Mouse (Mus musculus) forebrain, embryonic 11.5 days (tissue): Measurements from ENCODE around the gene F7. TPM values are rescaled to one million over a fixed set of nuclear protein-coding genes. Genes with fewer than 3 reads are reported as not detected.

Experiments
- ATAC-seq: fragments of 200-750 bp; cut with Nextera tagmentation; replicated peaks from 2 replicates; pipeline ENCODE4 v1.8.0; 2017; ENCODE audit warnings: moderate TSS enrichment; ENCODE audit not compliant: low FRiP score
- DNase-seq: peaks from one replicate; pipeline ENCODE4 v3.0.0-alpha.2; 2017; ENCODE audit warnings: low spot score
- H3K27ac ChIP-seq: fragments of 300-500 bp; sonication (generic); 2 replicates; pipeline ENCODE4 v1.5.1; 2014; ENCODE audit warnings: low read depth, low read length
- H3K27me3 ChIP-seq: fragments of 300-500 bp; sonication (generic); 2 replicates; pipeline ENCODE4 v1.6.1; 2014; ENCODE audit warnings: mild to moderate bottlenecking, low read length, mixed read lengths; ENCODE audit not compliant: control insufficient read depth, insufficient read depth
- H3K36me3 ChIP-seq: fragments of 300-500 bp; sonication (generic); 2 replicates; pipeline ENCODE4 v1.6.1; 2014; ENCODE audit warnings: mild to moderate bottlenecking, low read length, moderate library complexity, mixed read lengths; ENCODE audit not compliant: control insufficient read depth, insufficient read depth
- H3K4me1 ChIP-seq: fragments of 300-500 bp; sonication (generic); replicated peaks from 2 replicates; pipeline ENCODE4 v1.6.1; 2014; ENCODE audit warnings: low read length, mixed read lengths; ENCODE audit not compliant: control insufficient read depth, insufficient read depth
- H3K4me2 ChIP-seq: fragments of 300-500 bp; sonication (generic); 2 replicates; pipeline ENCODE4 v1.6.1; 2014; ENCODE audit warnings: low read depth, mild to moderate bottlenecking, low read length, moderate library complexity, mixed read lengths; ENCODE audit not compliant: severe bottlenecking
- H3K4me3 ChIP-seq: fragments of 300-500 bp; sonication (generic); 2 replicates; pipeline ENCODE4 v1.5.1; 2014; ENCODE audit warnings: low read depth, low read length
- H3K9ac ChIP-seq: fragments of 300-500 bp; sonication (generic); 2 replicates; pipeline ENCODE4 v1.6.1; 2014; ENCODE audit warnings: low read length
- H3K9me3 ChIP-seq: fragments of 300-500 bp; sonication (generic); 2 replicates; pipeline ENCODE4 v1.6.1; 2016; ENCODE audit warnings: low read length, mixed read lengths; ENCODE audit not compliant: control insufficient read depth
- WGBS: fragments of 180-500 bp; shearing (Covaris S2); extraction: QIAGEN DNeasy Blood & Tissue Kit; methylation state at CpG from one replicate; pipeline ENCODE4 v1.1.7; 2014; 5-methylcytosine and 5-hydroxymethylcytosine counted together
- polyA plus RNA-seq: library from polyadenylated mRNA; unstranded; fragments of >200 nt; fragmentation: Nextera tagmentation; extraction: Ambion mirVana; gene quantifications from 2 replicates; pipeline ENCODE4 v1.2.1, GENCODE M21; 2014

The F7 gene
- polyA plus RNA-seq, 1 experiment from 2014 or later = not detected

DNA sequence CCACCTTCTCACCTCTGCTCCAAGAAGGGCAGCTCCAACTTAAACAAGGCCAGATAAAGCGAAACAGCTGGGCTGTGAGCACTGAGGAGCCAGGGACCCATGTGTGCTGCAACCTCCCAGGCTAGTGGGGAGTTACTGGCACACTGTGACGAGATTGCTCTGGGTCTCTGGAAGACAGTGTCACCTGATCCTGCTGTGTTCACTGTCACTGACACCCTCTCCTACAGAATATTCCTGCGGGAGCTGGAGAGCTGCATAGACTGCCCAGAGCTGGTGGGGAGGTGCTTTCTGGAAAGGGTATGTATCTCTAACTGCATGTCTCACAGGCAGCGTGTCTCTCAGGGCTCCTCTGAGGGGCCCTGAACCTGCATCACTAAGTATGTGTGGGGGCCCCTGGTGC, 18.4 kb upstream of the F7 start:
- H3K27ac ChIP-seq = no peak overlapping the region
- H3K4me2 ChIP-seq = no peak overlapping the region
- H3K9me3 ChIP-seq = no peaks in the 10 kb centered on the region
- DNase-seq (no peak), ATAC-seq (no peak)
- no peaks in the 10 kb centered on the region for H3K4me1 ChIP-seq
- H3K27me3 ChIP-seq = no peaks in the 10 kb centered on the region
- H3K4me3 ChIP-seq = no peak overlapping the region
- peaks cover 11% of the 10 kb centered on the region for H3K36me3 ChIP-seq
- H3K9ac ChIP-seq = no peak overlapping the region
- 89% methylated on average over 4 of the region's 4 CpGs for WGBS

DNA sequence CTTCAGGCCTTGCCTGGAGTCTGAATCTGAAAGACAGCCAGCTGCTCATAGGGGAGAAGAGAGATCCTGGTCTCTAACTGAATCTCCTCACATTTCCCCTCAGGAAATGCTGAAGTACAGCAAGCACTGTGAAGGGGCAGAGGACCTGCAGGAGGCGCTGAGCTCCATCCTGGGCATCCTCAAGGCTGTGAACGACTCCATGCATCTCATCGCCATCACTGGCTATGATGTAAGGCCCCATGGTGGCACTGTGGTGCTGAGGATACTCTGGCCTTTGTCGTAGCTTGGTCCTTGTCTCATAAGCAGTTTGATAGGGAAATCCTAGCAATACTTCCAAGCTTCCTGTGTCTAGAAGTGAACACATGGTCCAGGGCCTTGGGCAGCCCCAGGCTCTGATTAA, 15.5 kb upstream of the F7 start:
- no peak overlapping the region for H3K4me2 ChIP-seq
- H3K27ac ChIP-seq = no peak overlapping the region
- no peak for DNase-seq
- H3K9me3 ChIP-seq = no peaks in the 10 kb centered on the region
- peaks cover 8% of the 10 kb centered on the region for H3K36me3 ChIP-seq
- no peak overlapping the region for H3K4me3 ChIP-seq
- no peaks in the 10 kb centered on the region for H3K27me3 ChIP-seq
- no peak overlapping the region for H3K9ac ChIP-seq
- 71% methylated on average over 4 of the region's 4 CpGs for WGBS
- ATAC-seq = no peak
- no peaks in the 10 kb centered on the region for H3K4me1 ChIP-seq

DNA sequence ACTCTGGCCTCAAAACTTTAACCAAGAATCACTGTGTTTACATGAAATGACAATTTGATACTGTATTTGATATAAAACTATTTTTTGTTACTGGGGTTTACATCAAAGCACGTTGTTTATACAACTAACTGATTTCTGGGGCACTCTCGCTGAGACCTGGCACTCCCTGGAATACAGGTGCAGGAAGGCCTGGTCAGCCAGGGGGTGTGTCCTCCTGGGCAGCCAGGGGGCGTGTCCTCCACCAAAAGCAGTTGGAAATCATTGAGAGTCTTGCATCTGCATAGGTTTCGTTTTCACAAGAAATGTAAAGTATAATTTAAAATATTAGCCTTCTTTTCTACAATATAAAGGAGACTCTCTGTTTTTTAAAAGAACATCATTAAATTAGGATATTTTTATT, 6.3 kb upstream of the F7 start:
- Histone ChIP-seq H3K9me3 (no peaks in the 10 kb centered on the region), H3K4me1 (no peaks in the 10 kb centered on the region), H3K27ac (no peak overlapping the region), H3K9ac (no peak overlapping the region), H3K4me3 (no peak overlapping the region), H3K27me3 (no peaks in the 10 kb centered on the region), H3K36me3 (peaks cover 4% of the 10 kb centered on the region; the same call in 1 of the 2 replicates), H3K4me2 (no peak overlapping the region)
- no peak for DNase-seq
- WGBS = 63% methylated on average over 4 of the region's 4 CpGs
- ATAC-seq = no peak

DNA sequence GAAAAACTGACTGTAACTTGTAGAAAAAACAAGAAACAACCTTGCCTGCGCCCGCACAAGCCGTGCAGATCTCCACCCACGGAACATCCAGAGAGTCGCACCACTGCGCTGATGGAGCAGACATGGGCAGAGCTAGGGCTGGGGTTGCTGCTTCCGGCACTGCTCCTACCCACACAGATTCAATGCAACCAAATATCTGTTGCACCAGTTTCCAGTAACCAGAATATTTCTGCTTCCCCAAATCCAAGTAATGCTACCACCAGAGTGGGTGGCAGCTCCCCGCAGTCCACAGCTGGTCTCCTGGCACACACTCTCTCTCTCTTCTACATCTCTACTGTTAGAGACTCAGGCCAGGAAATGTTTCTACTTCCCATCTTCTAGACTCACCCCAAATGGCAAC, 4.0 kb upstream of the F7 start:
- no peak for ATAC-seq

DNA sequence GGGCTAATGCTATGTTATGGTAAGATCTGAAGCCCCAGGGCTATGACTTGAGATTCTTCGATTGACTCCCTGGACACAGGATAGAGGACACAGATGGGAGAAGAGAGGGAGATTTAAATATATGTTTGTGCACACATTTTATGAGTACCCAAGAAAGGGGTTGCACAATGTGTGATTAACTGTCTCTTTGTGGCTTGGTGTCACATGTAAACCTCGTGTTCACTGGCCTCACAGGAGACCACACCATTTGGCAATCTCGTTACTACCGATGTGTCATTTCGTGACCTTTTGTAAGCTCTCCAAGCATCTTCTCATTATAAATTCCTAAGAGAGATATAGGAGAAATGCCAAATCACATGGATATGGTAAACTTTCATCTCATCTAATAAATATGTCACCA, 1.8 kb downstream of the F7 start:
- no peaks in the 10 kb centered on the region for H3K36me3 ChIP-seq
- no peaks in the 10 kb centered on the region for H3K27me3 ChIP-seq
- H3K4me1 ChIP-seq = no peaks in the 10 kb centered on the region
- no peak overlapping the region for H3K4me3 ChIP-seq
- no peak overlapping the region for H3K27ac ChIP-seq
- no peak overlapping the region for H3K9ac ChIP-seq
- ATAC-seq = no peak
- DNase-seq = no peak
- no peaks in the 10 kb centered on the region for H3K9me3 ChIP-seq
- 84% methylated on average over 5 of the region's 5 CpGs for WGBS
- H3K4me2 ChIP-seq = no peak overlapping the region

More for the DNA sequence above, 4.0 kb upstream of the F7 start:
- Histone ChIP-seq H3K4me3 (no peak overlapping the region), H3K9me3 (no peaks in the 10 kb centered on the region), H3K9ac (no peak overlapping the region), H3K27me3 (no peaks in the 10 kb centered on the region), H3K4me1 (no peaks in the 10 kb centered on the region), H3K27ac (no peak overlapping the region), H3K36me3 (peaks cover 4% of the 10 kb centered on the region; the same call in 1 of the 2 replicates), H3K4me2 (no peak overlapping the region)
- no peak for DNase-seq
- 97% methylated on average over 8 of the region's 8 CpGs for WGBS

DNA sequence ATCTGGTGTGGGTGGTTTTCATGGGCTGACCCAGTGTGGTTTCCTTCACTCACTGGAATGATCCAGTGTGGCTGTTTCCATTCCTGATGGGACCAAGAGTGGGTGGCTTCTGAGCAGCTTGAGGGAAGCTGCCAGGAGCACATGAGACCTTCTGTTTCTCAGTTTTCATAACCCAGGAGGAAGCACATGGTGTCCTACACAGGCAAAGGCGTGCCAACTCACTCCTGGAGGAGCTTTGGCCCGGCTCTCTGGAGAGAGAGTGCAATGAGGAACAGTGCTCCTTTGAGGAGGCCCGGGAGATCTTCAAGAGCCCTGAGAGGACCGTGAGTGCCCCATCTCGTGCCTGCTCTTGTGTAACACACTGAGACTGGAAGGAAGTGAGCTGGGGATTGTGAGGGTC, 2.6 kb downstream of the F7 start:
- H3K4me2 ChIP-seq = no peak overlapping the region
- H3K4me3 ChIP-seq = no peak overlapping the region
- ATAC-seq (no peak), DNase-seq (no peak)
- H3K27ac ChIP-seq = no peak overlapping the region
- H3K4me1 ChIP-seq = no peaks in the 10 kb centered on the region
- no peaks in the 10 kb centered on the region for H3K9me3 ChIP-seq
- whole genome bisulfite sequencing = 78% methylated on average over 5 of the region's 5 CpGs
- H3K36me3 ChIP-seq = no peaks in the 10 kb centered on the region
- no peak overlapping the region for H3K9ac ChIP-seq
- H3K27me3 ChIP-seq = no peaks in the 10 kb centered on the region

DNA sequence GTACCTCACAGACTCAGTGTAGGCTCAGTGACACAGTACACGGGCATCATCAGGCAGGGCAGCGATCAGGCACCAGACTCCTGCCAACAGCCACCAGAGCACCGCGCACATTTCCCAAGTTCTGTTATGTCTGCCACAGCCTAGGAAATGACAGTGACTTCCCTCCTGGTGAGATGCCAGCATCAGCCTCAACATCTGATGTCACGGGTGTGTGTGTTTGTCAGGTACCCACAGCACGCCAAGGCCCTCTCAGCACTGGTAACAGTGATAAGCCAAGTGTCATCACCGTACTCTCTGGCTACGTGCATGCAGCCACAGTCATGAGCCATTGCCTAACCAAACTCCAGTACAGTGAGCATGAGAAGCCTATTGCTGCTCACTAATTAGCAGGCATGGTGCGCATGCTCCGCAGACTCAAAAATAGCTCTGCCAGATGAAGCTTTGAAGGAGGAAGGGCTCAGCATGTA, 10.5 kb downstream of the F7 start:
- Histone ChIP-seq H3K4me1 (no peaks in the 10 kb centered on the region), H3K9me3 (no peaks in the 10 kb centered on the region), H3K4me3 (no peak overlapping the region), H3K9ac (no peak overlapping the region), H3K27me3 (no peaks in the 10 kb centered on the region), H3K4me2 (no peak overlapping the region), H3K36me3 (no peaks in the 10 kb centered on the region), H3K27ac (no peak overlapping the region)
- WGBS = 92% methylated on average over 10 of the region's 10 CpGs
- no peak for DNase-seq
- ATAC-seq = no peak

DNA sequence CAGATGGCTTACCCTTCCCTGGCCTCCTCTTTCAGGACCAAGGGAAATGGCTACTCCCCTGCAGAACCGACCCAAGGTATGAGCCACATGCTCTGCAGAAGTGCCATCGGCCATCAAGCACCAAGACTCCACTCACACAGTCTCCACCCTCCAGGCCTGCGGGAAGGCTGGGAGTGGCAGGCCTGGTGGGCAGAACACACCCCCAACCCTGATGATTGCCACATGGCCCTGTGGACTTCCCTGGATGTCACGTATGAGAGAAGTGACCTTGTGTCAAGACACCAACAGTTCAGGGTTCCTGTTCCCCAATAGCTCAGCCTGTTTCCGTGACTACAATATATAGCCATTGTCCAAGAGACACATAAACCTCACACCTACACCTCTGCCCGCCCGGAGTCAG, 11.2 kb downstream of the F7 start, which contains the start of gene F10:
Gene F10 (plus strand): TSS at position 294 of the 400 bp plus-strand sequence.
- Histone ChIP-seq H3K9me3 (no peaks in the 10 kb centered on the region), H3K4me2 (no peak within 1 kb of the TSS), H3K27me3 (no peaks in the 10 kb centered on the region), H3K27ac (no peak within 1 kb of the TSS), H3K4me1 (no peaks in the 10 kb centered on the region), H3K4me3 (no peak within 1 kb of the TSS), H3K9ac (no peak within 1 kb of the TSS), H3K36me3 (no peaks in the 10 kb centered on the region)
- ATAC-seq (no peak), DNase-seq (no peak)
- WGBS = 81% methylated on average over 7 of the region's 7 CpGs

DNA sequence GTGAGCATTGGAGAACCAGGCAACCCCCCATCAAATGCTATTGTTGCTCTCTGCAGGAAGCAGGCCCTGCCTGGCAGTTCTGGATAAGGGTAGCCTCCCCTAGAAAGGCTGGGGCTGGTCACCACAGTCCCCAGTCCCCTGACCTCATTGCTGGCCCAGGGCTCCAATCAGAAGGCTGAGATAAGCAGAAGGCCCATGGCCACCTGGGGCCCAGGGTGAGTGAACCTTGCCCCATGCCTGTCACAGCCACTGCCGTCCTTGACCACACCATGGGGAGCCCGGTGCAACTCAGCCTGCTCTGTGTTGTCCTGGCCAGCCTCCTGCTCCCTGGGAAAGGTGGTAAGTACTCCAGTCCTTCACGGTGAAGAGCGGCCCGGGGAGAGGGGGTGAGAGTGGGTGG, 11.7 kb downstream of the F7 start:
- Histone ChIP-seq H3K9me3 (no peaks in the 10 kb centered on the region), H3K36me3 (no peaks in the 10 kb centered on the region), H3K27me3 (no peaks in the 10 kb centered on the region), H3K4me3 (no peak overlapping the region), H3K4me2 (no peak overlapping the region), H3K9ac (no peak overlapping the region), H3K4me1 (no peaks in the 10 kb centered on the region), H3K27ac (no peak overlapping the region)
- DNase-seq (no peak), ATAC-seq (no peak)
- 62% methylated on average over 5 of the region's 5 CpGs for WGBS
